Mouse (Mus musculus) activated CD4-positive, CD25-positive, alpha-beta regulatory T cell, adult 9 weeks (primary cell): ENCODE results near the gene Cecr2. TPM values are rescaled to one million over a fixed set of nuclear protein-coding genes. Genes with fewer than 3 reads are reported as not detected.

Experiments
- polyA plus RNA-seq: library from polyadenylated mRNA; unstranded; fragments of 100-300 nt; shearing (Covaris generic); gene quantifications from one replicate; pipeline ENCODE4 v1.2.1, GENCODE M21; 2017

Gene Cecr2
- polyA plus RNA-seq: 0.28 TPM

DNA sequence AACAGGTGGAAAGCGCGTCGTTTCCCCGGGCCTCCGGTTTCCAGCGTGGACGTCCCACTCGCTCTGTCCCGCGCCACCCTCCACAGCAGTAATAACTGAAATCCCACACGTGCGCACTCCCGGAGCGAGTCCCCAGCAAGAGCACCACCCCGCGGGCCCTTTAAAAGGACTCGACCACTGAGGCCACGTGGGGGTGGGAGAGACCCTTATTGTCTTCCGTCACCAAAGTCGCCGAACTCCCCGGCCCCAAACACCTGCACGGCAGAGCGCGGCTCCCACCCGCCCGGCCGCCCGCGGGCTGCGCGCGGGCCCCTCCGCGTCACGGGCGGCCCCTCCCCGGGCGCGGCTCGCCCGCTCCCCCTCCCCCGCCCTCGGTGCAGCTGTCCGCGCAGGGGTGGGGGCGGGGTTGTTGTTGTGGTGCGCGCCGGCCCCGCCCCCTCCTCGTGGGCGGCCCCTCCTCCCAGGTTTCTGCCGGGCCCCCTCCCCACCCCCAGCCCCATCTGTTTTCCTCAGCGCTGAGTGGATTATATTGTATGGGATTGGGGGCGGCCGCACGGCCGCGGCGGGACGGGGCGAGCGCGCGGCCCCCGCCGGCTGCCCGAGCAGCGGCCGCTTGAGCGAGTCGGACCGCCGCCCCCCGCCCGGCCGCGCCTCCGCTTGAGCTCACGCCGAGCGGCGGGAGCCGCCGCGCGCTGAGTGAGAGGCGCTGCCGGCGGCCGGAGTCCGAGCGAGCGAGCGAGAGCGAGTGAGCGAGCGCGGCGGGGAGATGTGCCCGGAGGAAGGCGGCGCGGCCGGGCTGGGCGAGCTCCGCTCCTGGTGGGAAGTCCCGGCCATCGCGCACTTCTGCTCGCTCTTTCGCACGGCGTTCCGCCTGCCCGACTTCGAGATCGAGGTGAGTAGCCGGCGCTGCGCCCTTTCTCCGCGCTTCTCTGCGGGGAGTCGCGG is at the start of gene Cecr2:
Cecr2 (plus strand) TSS at position 554 of the 945 bp plus-strand sequence.

DNA sequence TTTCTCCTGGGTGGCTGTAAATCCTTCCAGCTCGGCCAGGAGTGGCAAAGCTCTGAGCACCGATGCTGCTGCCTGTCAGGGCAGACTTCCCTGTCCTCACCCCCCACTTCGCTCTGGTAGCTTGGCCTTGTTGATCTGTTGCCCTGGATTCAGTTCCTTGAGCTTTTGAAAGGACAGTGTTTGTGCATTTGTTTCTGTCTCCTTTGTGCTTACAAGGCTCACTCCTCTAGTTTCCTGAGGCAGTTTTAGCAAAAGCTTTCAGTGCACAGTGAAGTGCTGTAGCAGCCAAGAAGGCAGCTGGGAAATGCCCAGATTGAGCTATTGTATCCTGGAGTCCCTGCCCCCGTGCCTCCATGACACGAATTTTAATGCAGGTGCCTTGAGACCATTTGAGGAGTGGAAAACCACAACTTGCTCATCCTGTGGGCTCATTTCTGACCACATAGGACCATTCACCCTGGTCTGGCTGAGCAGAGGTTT is 107.0 kb downstream of the Cecr2 start, which contains the start of gene Slc25a18:
Slc25a18 (plus strand) TSS at position 430 of the 480 bp plus-strand sequence.

Other genes starting within 250 kb of the Cecr2 start
- 41.0 TPM for gene Il17ra, start 203.1 kb upstream of the Cecr2 start, polyA plus RNA-seq
- gene Tmem121b, start 172.6 kb upstream of the Cecr2 start, polyA plus RNA-seq: 1.4 TPM
- 80.5 TPM for gene Hdhd5, start 135.1 kb upstream of the Cecr2 start, polyA plus RNA-seq
- not detected for gene Slc25a18, start 107.2 kb downstream of the Cecr2 start, polyA plus RNA-seq
- gene Atp6v1e1, start 156.4 kb downstream of the Cecr2 start, polyA plus RNA-seq: 141 TPM
- gene Bcl2l13, start 169.8 kb downstream of the Cecr2 start, polyA plus RNA-seq: 29.4 TPM